Mouse (Mus musculus) lung, adult 2 months (tissue): ENCODE measurements around the gene Tmem86a.

Source experiments
- CTCF ChIP-seq: fragments of 200-500 bp; IDR thresholded peaks from 2 replicates; pipeline ENCODE4 v1.5.1; 2011; ENCODE audit warnings: mild to moderate bottlenecking, low read length, control low read depth; ENCODE audit not compliant: insufficient read depth
- POLR2A ChIP-seq: fragments of 200-500 bp; IDR thresholded peaks from 2 replicates; pipeline ENCODE4 v1.6.1; 2011; ENCODE audit warnings: low read depth, mild to moderate bottlenecking, control low read depth, low read length, borderline replicate concordance; ENCODE audit errors: extremely low read depth

DNA sequence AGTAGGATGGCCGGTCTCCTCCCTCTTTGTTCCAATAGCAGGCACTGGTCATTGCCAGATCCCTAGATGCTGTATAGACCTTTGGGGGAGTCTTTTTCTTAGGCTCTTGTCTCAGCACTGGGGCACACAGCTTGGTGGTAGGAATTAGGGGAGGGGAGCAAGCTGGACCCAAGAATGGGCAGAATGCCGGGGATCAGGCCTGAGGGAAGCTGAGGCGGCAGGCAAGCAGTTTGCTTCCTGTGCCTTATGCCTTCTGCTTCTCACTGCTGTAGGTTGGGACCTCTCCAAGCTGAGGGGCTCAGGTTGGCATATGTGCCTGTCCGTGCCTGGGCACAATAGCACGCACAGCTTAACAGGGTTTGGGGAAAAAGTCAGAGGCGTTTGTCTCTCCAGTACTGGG is 25.8 kb downstream of the Tmem86a start:
- TF ChIP-seq CTCF (no peak), POLR2A (no peak)
